Mouse (Mus musculus) hindbrain, embryonic 16.5 days (tissue): ENCODE measurements around the gene Capza2. TPM values are rescaled to one million over a fixed set of nuclear protein-coding genes. Genes with fewer than 3 reads are reported as not detected.

ENCODE experiments used
- ATAC-seq: fragments of 200-750 bp; cut with Nextera tagmentation; 2 replicates; pipeline ENCODE4 v1.8.0; 2017; ENCODE audit warnings: moderate TSS enrichment, moderate library complexity
- H3K27ac ChIP-seq: fragments of 300-500 bp; sonication (generic); 2 replicates; pipeline ENCODE4 v1.5.1; 2014; ENCODE audit warnings: low read depth, mild to moderate bottlenecking, control low read depth, low read length, moderate library complexity
- H3K27me3 ChIP-seq: fragments of 300-500 bp; sonication (generic); replicated peaks from 2 replicates; pipeline ENCODE4 v1.6.1; 2014; ENCODE audit warnings: low read length; ENCODE audit not compliant: control insufficient read depth, insufficient read depth
- H3K36me3 ChIP-seq: fragments of 300-500 bp; sonication (generic); 2 replicates; pipeline ENCODE4 v1.6.1; 2014; ENCODE audit warnings: mild to moderate bottlenecking, low read length, moderate library complexity, mixed read lengths; ENCODE audit not compliant: control insufficient read depth, insufficient read depth
- H3K4me1 ChIP-seq: fragments of 300-500 bp; sonication (generic); 2 replicates; pipeline ENCODE4 v1.6.1; 2014; ENCODE audit warnings: low read depth, low read length; ENCODE audit not compliant: control insufficient read depth, insufficient read depth
- H3K4me2 ChIP-seq: fragments of 300-500 bp; sonication (generic); 2 replicates; pipeline ENCODE4 v1.6.1; 2014; ENCODE audit warnings: mild to moderate bottlenecking, low read length, control low read depth, moderate library complexity
- H3K4me3 ChIP-seq: fragments of 300-500 bp; sonication (generic); 2 replicates; pipeline ENCODE4 v1.5.1; 2014; ENCODE audit warnings: mild to moderate bottlenecking, low read length, control low read depth, moderate library complexity
- H3K9ac ChIP-seq: fragments of 300-500 bp; sonication (generic); 2 replicates; pipeline ENCODE4 v1.6.1; 2014; ENCODE audit warnings: low read depth, mild to moderate bottlenecking, control low read depth, low read length, moderate library complexity
- H3K9me3 ChIP-seq: fragments of 300-500 bp; sonication (generic); 2 replicates; pipeline ENCODE4 v1.6.1; 2014; ENCODE audit warnings: mild to moderate bottlenecking, low read length, moderate library complexity; ENCODE audit not compliant: control insufficient read depth
- WGBS: fragments of 180-500 bp; shearing (Covaris S2); extraction: QIAGEN DNeasy Blood & Tissue Kit; methylation state at CpG from one replicate; pipeline ENCODE4 v1.1.7; 2014; 5-methylcytosine and 5-hydroxymethylcytosine counted together
- polyA plus RNA-seq: library from polyadenylated mRNA; unstranded; fragments of >200 nt; fragmentation: Nextera tagmentation; extraction: Ambion mirVana; gene quantifications from 2 replicates; pipeline ENCODE4 v1.2.1, GENCODE M21; 2015

The Capza2 gene
- 254 and 258 TPM in 2 replicates for polyA plus RNA-seq

DNA sequence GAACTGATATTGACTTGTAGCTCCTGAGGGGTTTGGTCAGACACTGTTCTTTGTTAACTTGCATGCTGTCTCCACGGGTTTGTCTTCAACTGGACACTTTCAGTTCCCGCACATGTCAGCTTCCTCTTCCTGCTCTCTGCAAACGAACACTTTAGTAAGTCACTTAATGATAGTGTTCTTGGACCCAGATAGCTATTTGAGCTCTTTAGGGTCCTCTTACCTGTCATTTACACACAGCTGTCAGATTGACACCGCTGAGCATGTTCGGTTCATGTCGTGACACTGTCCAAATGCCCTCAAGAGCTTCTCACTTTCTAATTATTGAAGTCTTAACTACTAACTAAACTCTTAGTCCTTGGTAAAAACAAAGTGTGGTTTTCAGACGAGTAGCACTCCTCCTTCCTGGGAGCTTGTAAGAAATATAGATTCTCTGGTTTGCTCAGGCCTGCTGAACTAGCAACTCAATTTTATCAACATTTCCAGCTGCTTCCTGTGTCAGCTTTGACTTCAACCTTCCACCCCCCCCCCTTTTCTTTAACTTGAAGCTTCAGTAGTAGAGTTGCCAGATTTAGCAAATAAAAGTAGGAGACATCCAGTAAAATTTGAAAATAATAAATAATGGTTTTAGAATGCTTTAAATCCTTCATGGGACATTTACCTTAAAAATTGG, at the start of gene Capza2:
TSS of gene Capza2 (plus strand) at position 620 of the 670 bp plus-strand sequence.
- 75% methylated on average over 7 of the region's 7 CpGs for WGBS
- peak within 1 kb of the TSS; percentile 86 for H3K9ac ChIP-seq

DNA sequence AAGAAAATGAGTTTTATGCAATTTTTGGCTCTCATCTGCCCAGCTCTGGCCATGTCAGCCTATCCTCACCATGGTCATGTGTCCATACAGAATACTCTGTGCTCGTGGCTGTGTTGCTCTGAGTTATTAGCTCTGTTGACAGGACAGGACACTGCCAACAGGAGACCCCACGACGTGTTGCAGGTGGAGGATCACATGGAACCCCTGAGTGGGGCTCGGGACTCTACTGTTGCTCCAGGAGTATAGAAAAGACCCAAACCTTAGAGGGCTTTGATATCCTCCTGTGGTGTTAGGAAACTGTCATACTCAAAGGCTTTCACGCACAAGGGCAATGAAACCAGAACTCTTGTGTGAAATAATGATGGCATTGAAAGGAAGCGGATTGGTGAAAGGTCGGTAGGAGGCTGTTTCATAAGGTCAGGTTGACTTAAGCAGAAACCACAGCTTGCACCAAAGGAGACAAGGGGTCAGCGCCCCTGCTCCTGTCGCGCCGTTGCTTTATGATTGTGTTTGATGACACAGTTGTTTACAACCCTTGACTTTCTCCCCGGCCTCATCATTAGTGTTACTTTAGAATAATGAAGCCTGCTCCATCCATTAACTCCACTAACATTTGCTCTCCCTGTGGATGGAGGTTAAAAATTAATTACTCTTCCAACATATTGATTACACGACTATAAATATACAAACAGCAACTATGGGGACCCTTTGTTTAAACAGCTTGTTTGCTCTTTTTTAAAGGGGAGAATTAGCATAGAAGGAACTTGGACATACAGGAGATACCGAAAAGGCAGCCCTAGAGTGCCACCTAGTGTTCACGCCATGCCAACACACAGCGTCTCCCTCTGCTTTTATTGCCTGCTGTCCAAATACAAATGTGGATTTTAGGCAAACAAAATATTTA, 46.7 kb upstream of the Capza2 start:
- Histone ChIP-seq H3K4me1 (peaks cover 3% of the 10 kb centered on the region; the same call in 1 of the 2 replicates), H3K4me2 (peak overlapping the region; percentile 41), H3K27ac (no peak overlapping the region), H3K9ac (no peak overlapping the region), H3K4me3 (no peak overlapping the region), H3K27me3 (no peaks in the 10 kb centered on the region), H3K36me3 (no peaks in the 10 kb centered on the region), H3K9me3 (no peaks in the 10 kb centered on the region; the same call in 1 of the 2 replicates)
- WGBS, result 30% methylated on average over 16 of the region's 16 CpGs
- ATAC-seq, result peak; percentile 91

More for the DNA sequence above, at the start of gene Capza2:
- no peak for ATAC-seq
- Histone ChIP-seq H3K9me3 (no peaks in the 10 kb centered on the region), H3K36me3 (no peaks in the 10 kb centered on the region), H3K27me3 (no peaks in the 10 kb centered on the region), H3K4me3 (peak within 1 kb of the TSS; percentile 61), H3K27ac (peak within 1 kb of the TSS; percentile 93), H3K4me1 (peaks cover 10% of the 10 kb centered on the region), H3K4me2 (peak within 1 kb of the TSS; percentile 57)

DNA sequence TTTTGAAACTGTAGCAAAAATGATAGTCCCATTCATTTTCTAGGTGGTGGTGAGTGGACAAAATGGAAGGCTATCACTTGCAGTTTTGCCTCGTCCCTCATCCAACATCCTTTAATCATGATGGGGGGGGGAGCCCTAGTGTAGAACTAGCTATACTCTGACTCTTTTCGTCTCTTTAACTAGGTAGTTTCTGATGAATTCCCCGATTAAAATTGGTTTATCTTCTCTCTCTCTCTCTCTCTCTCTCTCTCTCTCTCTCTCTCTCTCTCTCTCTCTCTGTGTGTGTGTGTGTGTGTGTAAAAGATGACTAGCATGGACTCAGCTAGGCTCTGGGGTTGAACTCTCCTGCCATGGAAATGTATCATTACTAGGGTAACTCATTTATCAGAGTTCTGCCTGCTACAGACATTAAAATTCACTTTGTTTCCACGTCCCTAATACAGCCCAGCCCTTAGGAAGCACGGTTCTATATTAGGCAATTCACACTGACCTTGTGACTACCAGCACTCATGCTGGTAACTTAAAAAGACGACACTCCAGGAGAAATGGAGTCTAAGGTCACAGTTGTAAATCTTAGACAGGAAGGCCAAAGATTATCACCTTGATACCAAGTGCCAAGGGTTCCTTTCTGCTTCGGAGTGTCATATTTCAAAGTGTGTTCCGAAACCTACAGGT, 45.9 kb upstream of the Capza2 start:
- Histone ChIP-seq H3K4me1 (peaks cover 3% of the 10 kb centered on the region; the same call in 1 of the 2 replicates), H3K9me3 (no peaks in the 10 kb centered on the region; the same call in 1 of the 2 replicates), H3K4me3 (no peak overlapping the region), H3K4me2 (no peak overlapping the region), H3K9ac (no peak overlapping the region), H3K27ac (no peak overlapping the region), H3K36me3 (no peaks in the 10 kb centered on the region), H3K27me3 (no peaks in the 10 kb centered on the region)
- WGBS, result 54% methylated on average over 8 of the region's 8 CpGs
- ATAC-seq, result peak; percentile 42; the same call in 1 of the 2 replicates

DNA sequence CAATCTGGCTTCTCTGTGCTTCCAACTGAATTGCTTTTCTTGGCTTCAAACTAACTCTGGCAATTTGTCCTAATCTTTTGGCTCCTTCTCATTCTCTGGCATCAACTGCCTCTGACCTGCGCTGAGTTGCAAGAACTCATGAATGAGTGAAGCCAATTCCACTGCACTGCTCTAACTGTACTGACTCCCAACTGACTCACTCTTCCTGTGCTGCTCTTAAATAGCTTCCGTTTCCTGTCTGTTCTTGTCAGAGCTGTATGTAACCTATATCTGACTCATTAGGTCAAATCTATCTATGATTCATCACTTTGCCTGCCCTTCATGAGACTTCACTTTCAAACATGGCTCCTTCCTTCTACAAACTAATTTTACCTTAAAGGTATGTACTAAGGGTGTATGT, 42.1 kb upstream of the Capza2 start:
- no peaks in the 10 kb centered on the region; the same call in 1 of the 2 replicates for H3K9me3 ChIP-seq
- WGBS, result 88% methylated on average over 2 of the region's 2 CpGs
- no peak overlapping the region for H3K27ac ChIP-seq
- no peak for ATAC-seq
- H3K36me3 ChIP-seq, result no peaks in the 10 kb centered on the region
- H3K27me3 ChIP-seq, result no peaks in the 10 kb centered on the region
- no peak overlapping the region for H3K9ac ChIP-seq
- H3K4me2 ChIP-seq, result no peak overlapping the region
- peaks cover 3% of the 10 kb centered on the region; the same call in 1 of the 2 replicates for H3K4me1 ChIP-seq
- H3K4me3 ChIP-seq, result no peak overlapping the region

DNA sequence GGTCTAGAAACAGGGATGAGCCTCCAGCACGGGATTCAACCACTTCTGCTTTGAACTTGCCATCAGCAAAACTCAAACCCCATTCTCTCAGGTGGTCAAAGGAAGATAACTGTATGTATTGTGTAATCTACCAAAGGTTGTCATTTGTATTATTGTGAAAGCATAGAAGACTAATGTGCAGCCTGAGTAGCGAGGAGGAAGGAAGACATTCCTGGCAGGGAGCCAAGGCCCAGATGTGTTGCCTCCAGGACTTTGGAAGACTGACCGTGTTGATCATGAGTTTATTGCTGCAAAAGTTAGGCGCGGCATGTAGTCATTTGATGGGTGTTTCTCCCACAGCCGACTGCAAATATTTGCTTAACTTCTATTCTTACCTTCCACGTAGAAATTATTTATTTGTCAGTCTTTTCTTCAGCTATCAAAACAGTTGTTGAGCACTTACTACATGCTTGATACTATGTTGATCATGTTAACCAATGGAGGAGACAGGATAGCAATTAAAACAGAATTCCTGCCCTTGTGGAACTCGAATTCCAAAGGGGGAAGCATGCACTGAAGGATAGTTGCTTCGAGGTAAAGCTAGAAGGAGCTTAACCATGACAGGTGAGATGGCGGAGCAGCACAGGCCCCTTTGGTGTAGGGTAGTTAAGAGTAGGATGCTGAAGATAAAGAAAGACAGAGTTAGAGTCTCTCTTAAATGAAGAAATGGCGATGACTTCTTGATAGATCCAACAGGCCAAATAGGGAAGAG, 40.1 kb upstream of the Capza2 start:
- WGBS, result 84% methylated on average over 11 of the region's 11 CpGs
- Histone ChIP-seq H3K4me3 (no peak overlapping the region), H3K4me2 (no peak overlapping the region), H3K4me1 (no peaks in the 10 kb centered on the region), H3K36me3 (no peaks in the 10 kb centered on the region), H3K9me3 (no peaks in the 10 kb centered on the region; the same call in 1 of the 2 replicates), H3K27ac (no peak overlapping the region), H3K27me3 (no peaks in the 10 kb centered on the region), H3K9ac (no peak overlapping the region)
- no peak for ATAC-seq

DNA sequence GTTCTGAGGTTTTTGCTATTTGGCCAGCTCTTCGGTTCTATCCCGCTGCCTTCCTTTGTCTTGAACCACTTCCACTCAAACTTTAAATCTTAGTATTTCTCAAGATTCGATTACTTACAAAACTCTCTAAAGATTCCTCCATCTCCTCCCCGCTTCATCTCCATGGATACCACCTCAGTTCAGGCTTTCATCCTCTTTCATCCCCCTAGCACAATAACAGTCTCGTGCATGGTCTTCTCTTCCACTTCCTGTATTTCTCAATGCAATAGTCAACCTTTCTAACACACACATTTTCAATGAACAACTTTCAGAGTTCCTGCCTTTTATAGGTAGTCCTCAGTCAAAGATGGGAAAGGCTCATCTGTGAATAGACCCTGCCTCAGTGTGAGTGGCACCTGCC, 36.7 kb upstream of the Capza2 start:
- Histone ChIP-seq H3K4me2 (no peak overlapping the region), H3K4me1 (no peaks in the 10 kb centered on the region), H3K36me3 (no peaks in the 10 kb centered on the region), H3K4me3 (no peak overlapping the region), H3K9ac (no peak overlapping the region), H3K9me3 (no peaks in the 10 kb centered on the region), H3K27ac (no peak overlapping the region), H3K27me3 (no peaks in the 10 kb centered on the region)
- WGBS, result 79% methylated on average over 5 of the region's 5 CpGs
- ATAC-seq, result no peak

DNA sequence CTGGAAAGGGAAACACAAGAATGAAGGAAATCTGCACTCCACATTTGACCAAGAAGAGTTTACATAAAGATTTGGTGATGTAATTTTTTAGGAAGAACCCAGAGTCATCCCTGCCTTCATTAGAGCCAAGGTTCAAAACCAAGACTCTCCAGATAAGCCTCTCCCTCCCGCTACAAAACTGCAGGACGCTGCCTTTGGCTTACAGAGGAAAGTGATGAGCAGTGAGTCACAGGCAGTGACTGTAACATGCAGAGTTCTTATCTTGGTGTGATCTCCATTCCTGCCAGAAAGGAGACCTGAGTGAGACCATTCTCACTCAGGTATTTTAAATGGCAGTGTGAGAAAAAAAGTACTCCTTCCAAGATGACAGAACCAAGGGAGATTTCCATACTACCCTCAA, 34.5 kb upstream of the Capza2 start:
- no peak for ATAC-seq
- Histone ChIP-seq H3K9ac (no peak overlapping the region), H3K27me3 (no peaks in the 10 kb centered on the region), H3K27ac (no peak overlapping the region), H3K9me3 (no peaks in the 10 kb centered on the region), H3K4me2 (no peak overlapping the region), H3K4me3 (no peak overlapping the region), H3K36me3 (no peaks in the 10 kb centered on the region), H3K4me1 (no peaks in the 10 kb centered on the region)
- 61% methylated on average over 2 of the region's 2 CpGs for WGBS

DNA sequence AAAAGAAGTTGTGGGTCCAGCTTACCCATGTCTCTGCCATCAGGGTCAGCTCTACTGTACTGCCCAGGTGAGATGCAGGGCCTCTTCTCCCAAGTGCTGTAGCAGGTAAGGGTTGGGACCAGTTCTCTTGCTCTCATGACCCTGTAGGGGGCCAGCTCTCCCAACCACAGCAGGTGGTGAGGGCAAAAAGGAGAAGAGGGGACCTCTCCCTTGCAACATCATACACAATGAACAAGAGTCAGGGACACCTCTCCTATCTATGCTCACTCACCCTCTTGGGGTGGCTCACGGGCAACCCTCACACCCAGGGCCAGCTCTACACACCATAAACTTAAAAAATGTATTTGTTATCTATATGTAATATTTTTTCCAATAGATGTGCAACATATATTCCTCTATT, 29.1 kb upstream of the Capza2 start:
- Histone ChIP-seq H3K9me3 (no peaks in the 10 kb centered on the region), H3K9ac (no peak overlapping the region), H3K27me3 (no peaks in the 10 kb centered on the region), H3K4me3 (no peak overlapping the region), H3K27ac (no peak overlapping the region), H3K36me3 (no peaks in the 10 kb centered on the region), H3K4me2 (no peak overlapping the region), H3K4me1 (no peaks in the 10 kb centered on the region)
- ATAC-seq, result no peak
- 94% methylated on average over 1 of the region's 1 CpGs for WGBS
